Mouse (Mus musculus) lung, adult 2 months (tissue): ENCODE data around the gene Fn1.

Experiments used
- CTCF ChIP-seq: fragments of 200-500 bp; IDR thresholded peaks from 2 replicates; pipeline ENCODE4 v1.5.1; 2011; ENCODE audit warnings: mild to moderate bottlenecking, low read length, control low read depth; ENCODE audit not compliant: insufficient read depth
- POLR2A ChIP-seq: fragments of 200-500 bp; IDR thresholded peaks from 2 replicates; pipeline ENCODE4 v1.6.1; 2011; ENCODE audit warnings: low read depth, mild to moderate bottlenecking, control low read depth, low read length, borderline replicate concordance; ENCODE audit errors: extremely low read depth

DNA sequence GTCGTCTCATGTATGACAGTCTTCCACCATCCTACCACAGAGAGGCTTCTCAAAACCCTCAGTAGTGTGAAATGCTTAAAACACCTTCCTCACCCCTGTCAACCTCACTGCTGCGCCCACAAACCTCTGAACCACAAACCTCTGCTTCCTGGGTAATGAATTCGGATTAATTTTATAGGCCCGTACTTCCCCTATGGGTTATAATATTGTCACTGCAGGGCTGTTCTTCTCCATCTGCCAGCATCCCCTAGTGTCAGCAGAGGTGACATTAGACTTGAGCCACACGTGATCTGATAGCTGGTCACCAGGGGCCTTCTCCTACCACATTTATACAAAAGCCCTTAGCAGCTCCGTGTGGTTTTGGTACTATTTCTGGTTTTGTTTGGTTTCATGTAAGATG is 76.2 kb downstream of the Fn1 start:
- TF ChIP-seq POLR2A (no peak), CTCF (no peak)
